Mouse (Mus musculus): Measurements from ENCODE around the gene Cep55. TPM values are rescaled to one million over a fixed set of nuclear protein-coding genes. Genes with fewer than 3 reads are reported as not detected.

Cep55 gene
- polyA plus RNA-seq, 1 experiment from 2014 or later, result 46.9 TPM

DNA sequence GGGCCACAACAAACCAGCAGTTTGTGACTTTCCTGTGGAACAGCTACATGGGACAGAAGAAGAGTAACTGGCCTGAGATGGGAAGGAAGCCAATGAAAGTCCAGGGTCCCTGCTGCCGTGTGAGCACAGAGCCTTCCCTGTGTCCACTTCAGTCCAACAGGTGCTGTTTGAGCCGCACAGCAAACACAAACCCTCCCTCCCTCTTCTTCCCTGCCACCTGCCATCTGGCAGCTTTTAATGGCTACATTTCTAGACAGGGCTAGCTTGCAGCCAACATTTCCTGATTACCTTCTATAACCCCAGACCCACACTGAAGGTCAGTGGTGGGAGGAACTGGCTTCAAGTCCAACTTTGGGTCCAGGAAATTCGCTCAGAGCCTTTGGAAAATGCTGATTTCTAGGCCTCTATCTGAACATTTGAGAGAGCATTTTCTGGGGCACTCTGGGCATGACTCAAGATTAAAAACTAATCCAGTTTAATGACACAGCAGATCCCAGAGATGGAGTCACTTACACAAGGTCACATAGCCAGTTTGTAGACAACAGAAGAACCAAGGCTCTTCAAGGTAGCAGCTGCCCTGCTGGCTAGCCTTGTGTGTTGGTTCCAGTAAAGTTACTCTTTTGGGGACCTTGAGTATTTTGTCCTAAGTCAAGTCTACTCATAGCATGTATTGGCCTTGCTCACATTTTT, 23.2 kb downstream of the Cep55 start:
- no peak overlapping the region for H3K4me3 ChIP-seq (ENCODE audit: low read depth, low read length)
- ATAC-seq (ENCODE audit: low FRiP score) (no peak), DNase-seq (ENCODE audit: low spot score) (no peak)
- H3K36me3 ChIP-seq (ENCODE audit: control insufficient read depth, insufficient read depth, low read length), result no peaks in the 10 kb centered on the region
- WGBS, result 81% methylated on average over 3 of the region's 3 CpGs
- no peak overlapping the region for H3K27ac ChIP-seq (ENCODE audit: low read depth, low read length)
- no peaks in the 10 kb centered on the region for H3K4me1 ChIP-seq (replicated peaks; ENCODE audit: control insufficient read depth, insufficient read depth, low read length)
- H3K4me2 ChIP-seq (replicated peaks; ENCODE audit: low read depth, low read length), result no peak overlapping the region
- H3K9me3 ChIP-seq (ENCODE audit: control insufficient read depth, low read length), result no peaks in the 10 kb centered on the region
- H3K27me3 ChIP-seq (ENCODE audit: control insufficient read depth, insufficient read depth, low read length), result no peaks in the 10 kb centered on the region
- H3K9ac ChIP-seq (ENCODE audit: low read depth, low read length), result no peak overlapping the region

DNA sequence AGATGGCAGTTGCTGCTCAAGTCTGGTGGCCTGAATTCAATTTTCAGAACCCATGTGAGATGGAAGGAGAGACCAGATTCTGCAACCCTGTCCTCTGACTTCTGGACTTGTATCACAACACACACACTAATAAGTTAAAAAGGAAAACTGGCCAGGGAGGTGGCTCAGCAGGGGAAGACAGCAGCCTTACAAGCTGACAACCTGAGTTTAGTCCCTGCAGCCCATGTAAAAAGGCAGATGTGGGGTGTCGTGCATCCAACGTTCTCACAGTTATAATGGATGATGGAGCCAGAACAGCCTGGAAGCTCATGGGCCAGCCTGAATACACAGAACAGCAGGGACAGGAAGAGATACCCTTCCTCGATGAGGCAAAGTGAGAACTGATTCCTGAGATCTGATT, 26.6 kb downstream of the Cep55 start:
- no peaks in the 10 kb centered on the region for H3K4me1 ChIP-seq (replicated peaks; ENCODE audit: control insufficient read depth, insufficient read depth, low read length)

DNA sequence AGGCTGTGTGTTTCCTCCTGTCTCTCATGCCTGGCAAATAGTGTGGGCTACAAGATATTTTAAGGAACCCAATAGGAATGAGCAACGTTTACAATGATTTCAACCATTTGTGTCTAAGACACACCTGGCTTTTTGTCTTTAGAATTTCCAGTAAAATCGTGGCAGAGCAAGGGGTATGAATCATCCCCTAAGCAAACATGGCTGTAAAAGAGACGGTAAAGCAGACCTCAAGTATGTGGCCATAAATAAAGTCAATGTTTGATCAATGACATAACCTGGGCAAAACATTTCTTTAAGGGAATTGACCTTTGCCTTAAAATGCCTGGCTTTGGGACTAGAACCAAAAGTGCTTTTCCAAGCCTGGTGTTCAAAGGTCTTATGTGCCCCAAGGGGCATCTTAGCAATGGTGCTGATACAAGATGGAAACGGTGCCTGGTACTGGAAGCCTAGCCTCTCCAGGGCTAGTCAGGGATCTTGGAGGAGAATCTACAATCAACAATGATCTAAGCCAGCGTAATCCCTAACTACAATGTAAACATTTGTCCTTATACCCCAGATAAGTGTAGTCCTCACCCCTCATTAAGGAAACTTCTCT, 28.2 kb downstream of the Cep55 start:
- ATAC-seq (ENCODE audit: low FRiP score) (no peak), DNase-seq (ENCODE audit: low spot score) (no peak)
- H3K4me2 ChIP-seq (replicated peaks; ENCODE audit: low read depth, low read length), result no peak overlapping the region
- H3K9me3 ChIP-seq (ENCODE audit: control insufficient read depth, low read length), result no peaks in the 10 kb centered on the region
- no peaks in the 10 kb centered on the region for H3K4me1 ChIP-seq (replicated peaks; ENCODE audit: control insufficient read depth, insufficient read depth, low read length)
- no peak overlapping the region for H3K4me3 ChIP-seq (ENCODE audit: low read depth, low read length)
- H3K27ac ChIP-seq (ENCODE audit: low read depth, low read length), result no peak overlapping the region
- 86% methylated on average over 5 of the region's 5 CpGs for WGBS
- H3K27me3 ChIP-seq (ENCODE audit: control insufficient read depth, insufficient read depth, low read length), result no peaks in the 10 kb centered on the region
- H3K36me3 ChIP-seq (ENCODE audit: control insufficient read depth, insufficient read depth, low read length), result no peaks in the 10 kb centered on the region
- no peak overlapping the region for H3K9ac ChIP-seq (ENCODE audit: low read depth, low read length)

More for the DNA sequence above, 26.6 kb downstream of the Cep55 start:
- Histone ChIP-seq H3K27me3 (ENCODE audit: control insufficient read depth, insufficient read depth, low read length) (no peaks in the 10 kb centered on the region), H3K27ac (ENCODE audit: low read depth, low read length) (no peak overlapping the region), H3K9me3 (ENCODE audit: control insufficient read depth, low read length) (no peaks in the 10 kb centered on the region), H3K4me2 (replicated peaks; ENCODE audit: low read depth, low read length) (no peak overlapping the region), H3K36me3 (ENCODE audit: control insufficient read depth, insufficient read depth, low read length) (no peaks in the 10 kb centered on the region), H3K9ac (ENCODE audit: low read depth, low read length) (no peak overlapping the region), H3K4me3 (ENCODE audit: low read depth, low read length) (no peak overlapping the region)
- WGBS, result 77% methylated on average over 3 of the region's 3 CpGs
- ATAC-seq (ENCODE audit: low FRiP score) (no peak), DNase-seq (ENCODE audit: low spot score) (no peak)

DNA sequence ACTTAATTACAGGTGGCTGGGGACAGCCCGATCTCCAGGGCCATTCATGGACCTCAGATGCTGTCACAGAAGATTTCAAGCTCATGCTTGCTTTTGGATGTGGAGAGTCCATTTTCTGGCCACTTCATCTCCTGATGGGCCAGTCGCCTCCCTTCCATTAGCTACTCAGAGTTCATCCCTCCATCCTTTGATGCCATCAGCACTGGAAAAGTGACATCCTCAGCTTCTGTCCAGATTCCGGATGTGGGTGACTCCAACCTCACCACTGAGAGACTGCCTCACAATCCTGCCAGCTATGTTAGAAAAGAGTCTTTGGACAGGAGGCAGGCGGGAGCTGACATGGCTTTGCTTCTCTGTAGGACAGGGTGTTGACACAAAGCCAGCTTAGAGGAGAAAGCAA, 31.0 kb downstream of the Cep55 start:
- Histone ChIP-seq H3K4me3 (ENCODE audit: low read depth, low read length) (no peak overlapping the region), H3K27me3 (ENCODE audit: control insufficient read depth, insufficient read depth, low read length) (no peaks in the 10 kb centered on the region), H3K9me3 (ENCODE audit: control insufficient read depth, low read length) (no peaks in the 10 kb centered on the region), H3K4me2 (replicated peaks; ENCODE audit: low read depth, low read length) (no peak overlapping the region), H3K27ac (ENCODE audit: low read depth, low read length) (no peak overlapping the region), H3K4me1 (replicated peaks; ENCODE audit: control insufficient read depth, insufficient read depth, low read length) (no peaks in the 10 kb centered on the region), H3K36me3 (ENCODE audit: control insufficient read depth, insufficient read depth, low read length) (no peaks in the 10 kb centered on the region), H3K9ac (ENCODE audit: low read depth, low read length) (no peak overlapping the region)
- DNase-seq (ENCODE audit: low spot score), result no peak
- 86% methylated on average over 4 of the region's 4 CpGs for WGBS
- no peak for ATAC-seq (ENCODE audit: low FRiP score)

DNA sequence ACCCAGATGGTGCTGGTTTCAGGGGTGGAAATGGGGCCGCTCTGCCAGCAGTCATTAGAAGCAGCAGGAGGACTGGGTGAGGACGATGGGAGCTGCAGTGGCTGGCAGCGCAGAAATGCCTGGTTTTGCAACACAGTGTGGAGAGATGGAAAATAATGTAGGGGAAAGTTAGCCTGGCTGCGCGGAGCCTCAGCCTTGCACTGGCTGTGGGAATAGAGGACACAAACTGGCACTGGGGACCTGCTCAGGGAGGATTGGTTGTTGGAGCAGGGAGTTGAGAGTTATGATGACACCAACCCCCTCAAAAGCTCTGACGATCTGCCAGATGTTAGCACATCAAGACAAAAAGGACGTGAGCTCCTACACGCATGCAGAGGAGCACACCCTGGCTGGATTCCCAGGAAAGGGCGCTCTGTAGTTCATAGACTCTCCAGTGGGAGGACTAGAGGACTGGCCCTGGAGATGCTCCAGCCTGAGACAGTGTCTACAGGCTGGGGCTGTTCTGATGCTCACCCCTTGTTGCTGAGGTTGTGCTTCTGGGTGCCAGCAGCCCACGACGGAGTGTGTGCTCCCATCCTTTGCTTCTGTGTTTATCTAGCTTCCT, 32.2 kb downstream of the Cep55 start:
- no peak overlapping the region for H3K4me2 ChIP-seq (replicated peaks; ENCODE audit: low read depth, low read length)
- no peak overlapping the region for H3K27ac ChIP-seq (ENCODE audit: low read depth, low read length)
- no peak overlapping the region for H3K4me3 ChIP-seq (ENCODE audit: low read depth, low read length)
- ATAC-seq (ENCODE audit: low FRiP score) (no peak), DNase-seq (ENCODE audit: low spot score) (peak; percentile 16)
- H3K36me3 ChIP-seq (ENCODE audit: control insufficient read depth, insufficient read depth, low read length), result no peaks in the 10 kb centered on the region
- WGBS, result 66% methylated on average over 11 of the region's 11 CpGs
- H3K4me1 ChIP-seq (replicated peaks; ENCODE audit: control insufficient read depth, insufficient read depth, low read length), result no peaks in the 10 kb centered on the region
- H3K27me3 ChIP-seq (ENCODE audit: control insufficient read depth, insufficient read depth, low read length), result no peaks in the 10 kb centered on the region
- H3K9me3 ChIP-seq (ENCODE audit: control insufficient read depth, low read length), result no peaks in the 10 kb centered on the region
- no peak overlapping the region for H3K9ac ChIP-seq (ENCODE audit: low read depth, low read length)

DNA sequence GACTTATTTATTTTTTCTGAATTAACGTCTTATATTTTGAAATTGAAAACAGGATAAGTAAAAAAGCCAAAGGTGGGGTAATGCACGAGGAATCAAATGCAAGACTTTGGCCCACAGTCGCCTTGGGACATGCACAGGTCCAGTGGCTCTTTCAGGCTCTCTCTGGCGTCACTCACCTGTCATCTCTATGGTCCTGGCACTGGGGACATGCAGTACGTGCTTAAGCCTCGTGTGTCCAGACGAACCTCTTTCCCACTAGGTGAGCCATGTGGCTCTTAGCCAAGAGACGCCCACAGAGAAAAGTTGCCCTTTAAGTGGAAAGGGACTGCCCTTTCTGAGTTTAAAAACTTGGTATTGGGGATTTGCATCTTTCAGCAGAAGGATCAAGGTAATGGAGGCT, 34.5 kb downstream of the Cep55 start:
- H3K27me3 ChIP-seq (ENCODE audit: control insufficient read depth, insufficient read depth, low read length), result no peaks in the 10 kb centered on the region
- no peak overlapping the region for H3K9ac ChIP-seq (ENCODE audit: low read depth, low read length)
- H3K4me2 ChIP-seq (replicated peaks; ENCODE audit: low read depth, low read length), result no peak overlapping the region
- 77% methylated on average over 8 of the region's 8 CpGs for WGBS
- no peaks in the 10 kb centered on the region for H3K36me3 ChIP-seq (ENCODE audit: control insufficient read depth, insufficient read depth, low read length)
- H3K9me3 ChIP-seq (ENCODE audit: control insufficient read depth, low read length), result no peaks in the 10 kb centered on the region
- H3K4me3 ChIP-seq (ENCODE audit: low read depth, low read length), result no peak overlapping the region
- H3K4me1 ChIP-seq (replicated peaks; ENCODE audit: control insufficient read depth, insufficient read depth, low read length), result no peaks in the 10 kb centered on the region
- DNase-seq (ENCODE audit: low spot score) (no peak), ATAC-seq (ENCODE audit: low FRiP score) (no peak)
- no peak overlapping the region for H3K27ac ChIP-seq (ENCODE audit: low read depth, low read length)

DNA sequence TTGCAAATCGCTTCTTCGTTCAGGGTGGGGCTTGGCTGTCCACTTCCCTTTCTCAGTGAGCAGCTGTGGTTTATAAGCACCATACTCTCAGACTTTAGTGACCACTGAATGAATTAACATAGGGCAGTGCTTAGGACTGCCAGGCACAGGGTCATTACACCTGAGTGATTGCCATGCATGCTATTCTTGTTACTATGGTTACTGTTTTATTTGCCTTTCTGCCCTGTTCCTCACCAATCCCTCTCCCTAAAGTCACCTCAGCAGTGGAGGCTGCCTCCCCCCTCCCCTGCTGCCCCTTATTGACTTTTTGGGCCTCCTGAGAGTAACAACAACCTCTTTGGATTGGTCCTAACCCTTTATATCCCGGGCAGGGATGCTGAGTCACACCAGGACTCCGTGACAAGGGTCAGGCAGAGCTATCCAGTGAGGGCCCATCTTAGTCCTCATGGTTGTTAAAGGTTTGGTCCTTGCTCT, 36.7 kb downstream of the Cep55 start:
- no peak overlapping the region for H3K9ac ChIP-seq (ENCODE audit: low read depth, low read length)
- no peak overlapping the region for H3K4me3 ChIP-seq (ENCODE audit: low read depth, low read length)
- H3K36me3 ChIP-seq (ENCODE audit: control insufficient read depth, insufficient read depth, low read length), result no peaks in the 10 kb centered on the region
- no peak overlapping the region for H3K27ac ChIP-seq (ENCODE audit: low read depth, low read length)
- no peaks in the 10 kb centered on the region for H3K4me1 ChIP-seq (replicated peaks; ENCODE audit: control insufficient read depth, insufficient read depth, low read length)
- WGBS, result 50% methylated on average over 4 of the region's 4 CpGs
- H3K4me2 ChIP-seq (replicated peaks; ENCODE audit: low read depth, low read length), result no peak overlapping the region
- peaks cover 12% of the 10 kb centered on the region for H3K27me3 ChIP-seq (ENCODE audit: control insufficient read depth, insufficient read depth, low read length)
- DNase-seq (ENCODE audit: low spot score) (no peak), ATAC-seq (ENCODE audit: low FRiP score) (no peak)
- no peaks in the 10 kb centered on the region for H3K9me3 ChIP-seq (ENCODE audit: control insufficient read depth, low read length)

DNA sequence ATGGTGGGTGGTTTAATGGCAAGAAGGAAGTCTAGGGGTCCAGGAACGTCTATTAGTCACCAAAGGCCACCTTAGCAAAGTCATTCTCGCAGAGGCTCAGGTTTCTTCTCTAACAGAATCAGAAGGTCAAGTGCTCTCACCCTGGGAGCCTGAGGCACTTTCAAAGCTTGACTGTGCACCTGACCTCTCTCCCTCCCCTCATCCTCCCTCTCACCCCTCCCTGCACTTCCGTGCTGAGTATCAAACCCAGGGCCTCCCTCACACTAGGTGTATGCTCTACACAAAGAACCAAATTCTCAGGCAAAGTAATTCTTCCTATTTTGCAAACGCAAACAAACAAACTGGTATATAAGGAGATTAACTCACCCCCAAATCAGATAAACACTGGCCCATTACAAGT, 41.4 kb downstream of the Cep55 start:
- WGBS, result 4% methylated on average over 4 of the region's 4 CpGs
- Histone ChIP-seq H3K4me3 (ENCODE audit: low read depth, low read length) (no peak overlapping the region), H3K4me2 (replicated peaks; ENCODE audit: low read depth, low read length) (no peak overlapping the region), H3K4me1 (replicated peaks; ENCODE audit: control insufficient read depth, insufficient read depth, low read length) (no peaks in the 10 kb centered on the region), H3K36me3 (ENCODE audit: control insufficient read depth, insufficient read depth, low read length) (no peaks in the 10 kb centered on the region), H3K27ac (ENCODE audit: low read depth, low read length) (no peak overlapping the region), H3K9me3 (ENCODE audit: control insufficient read depth, low read length) (no peaks in the 10 kb centered on the region), H3K27me3 (ENCODE audit: control insufficient read depth, insufficient read depth, low read length) (peaks cover 36% of the 10 kb centered on the region), H3K9ac (ENCODE audit: low read depth, low read length) (no peak overlapping the region)
- ATAC-seq (ENCODE audit: low FRiP score) (no peak), DNase-seq (ENCODE audit: low spot score) (peak; percentile 4)

All from hindbrain, embryonic 11.5 days (tissue).